Mouse (Mus musculus) 416B (cell line): ENCODE data around the gene Rgl1.

Experiments used
- DNase-seq: peaks from one replicate; pipeline ENCODE4 v3.0.0; 2011; ENCODE audit warnings: low read depth

The Rgl1 gene

DNA sequence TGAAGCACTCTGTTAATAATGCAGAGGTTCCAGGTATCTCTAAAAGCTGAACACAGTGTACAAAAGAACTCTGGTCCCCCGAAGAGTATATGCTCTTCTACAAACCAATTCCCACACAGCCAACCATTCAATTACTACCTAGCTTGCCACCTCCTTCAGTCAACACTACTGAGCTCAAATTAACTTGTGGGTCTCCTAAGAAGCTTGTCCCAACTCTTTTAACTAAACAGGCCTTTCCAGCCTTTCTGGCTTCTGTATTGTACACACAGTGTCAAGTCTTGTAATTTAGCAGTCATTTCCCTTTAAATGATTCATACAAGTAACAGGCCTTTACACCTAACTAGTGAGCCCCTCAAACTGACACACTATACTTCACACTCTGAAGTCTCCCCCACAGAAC lies 48.8 kb downstream of the Rgl1 start:
- DNase-seq = no peak

DNA sequence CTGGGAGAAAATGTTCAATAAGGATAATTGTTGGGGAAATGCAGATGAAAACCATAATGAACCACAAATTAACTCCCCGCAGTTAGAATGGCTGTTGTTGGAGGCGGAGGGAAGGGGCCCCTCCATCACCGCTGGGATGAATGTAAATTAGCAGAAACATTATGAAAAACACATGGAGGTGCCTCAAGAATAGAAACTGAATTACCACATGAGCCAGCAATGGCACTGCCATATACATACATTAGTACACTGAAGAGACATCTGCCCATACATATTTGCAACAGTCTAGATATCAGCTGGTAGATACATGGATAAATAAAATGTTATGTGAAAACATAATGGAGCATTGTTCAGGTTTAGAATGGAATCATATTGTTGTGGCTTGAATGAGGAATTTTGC lies 51.7 kb downstream of the Rgl1 start:
- no peak for DNase-seq

DNA sequence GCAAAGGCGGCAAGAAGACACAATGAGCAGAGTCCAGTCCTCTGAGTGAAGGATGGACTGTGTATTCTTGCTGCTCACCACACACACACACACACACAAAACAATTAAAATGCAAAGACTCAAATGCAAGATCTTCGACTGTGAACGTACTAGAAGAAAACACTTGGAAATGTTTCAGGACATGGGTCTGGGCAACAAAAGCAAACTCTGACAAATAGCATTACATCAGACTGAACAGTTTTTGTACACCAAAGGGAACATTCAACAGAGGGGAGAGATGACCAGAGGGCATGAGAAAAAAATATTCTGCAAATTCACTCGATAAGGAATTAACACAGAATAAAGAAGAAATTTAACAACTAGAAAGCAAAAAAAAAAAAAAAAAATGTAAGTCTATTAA lies 52.2 kb downstream of the Rgl1 start:
- DNase-seq = no peak

DNA sequence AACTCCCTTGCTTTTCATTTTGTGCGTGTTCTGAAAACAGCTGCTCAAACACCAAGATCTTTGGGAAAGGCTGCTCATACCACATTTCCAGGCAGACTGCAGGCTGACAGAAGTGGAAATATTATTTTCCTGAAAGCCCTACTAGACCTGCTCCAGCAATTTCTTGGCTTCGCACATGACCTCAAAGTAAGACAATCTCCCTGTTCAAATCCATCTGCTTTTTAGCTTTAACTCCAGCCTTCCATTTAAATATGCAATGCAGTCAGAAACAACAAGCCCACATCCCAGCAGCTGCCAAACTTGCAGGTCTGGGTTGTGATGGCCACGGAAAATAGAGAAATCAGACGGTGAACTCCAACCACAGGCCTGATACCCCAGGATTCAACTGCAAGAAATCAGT lies 55.1 kb downstream of the Rgl1 start:
- no peak for DNase-seq

DNA sequence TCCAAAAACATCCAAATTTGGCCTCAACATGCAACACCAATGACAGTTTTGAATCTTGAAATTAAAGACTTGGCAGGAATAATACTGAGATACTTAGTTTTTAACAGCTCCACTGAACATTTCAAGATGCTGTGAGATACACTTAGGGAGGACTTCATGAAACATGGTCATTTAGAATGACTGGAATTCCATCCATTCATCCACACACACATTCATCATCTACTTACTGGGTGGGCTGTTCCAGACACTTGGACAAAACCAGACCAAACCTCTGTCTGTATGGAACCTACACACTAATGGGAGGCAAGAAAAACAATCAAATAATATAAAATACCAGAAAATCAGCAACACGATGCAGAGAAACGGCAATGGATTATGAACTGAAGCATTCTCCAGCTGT lies 58.6 kb downstream of the Rgl1 start:
- no peak for DNase-seq

DNA sequence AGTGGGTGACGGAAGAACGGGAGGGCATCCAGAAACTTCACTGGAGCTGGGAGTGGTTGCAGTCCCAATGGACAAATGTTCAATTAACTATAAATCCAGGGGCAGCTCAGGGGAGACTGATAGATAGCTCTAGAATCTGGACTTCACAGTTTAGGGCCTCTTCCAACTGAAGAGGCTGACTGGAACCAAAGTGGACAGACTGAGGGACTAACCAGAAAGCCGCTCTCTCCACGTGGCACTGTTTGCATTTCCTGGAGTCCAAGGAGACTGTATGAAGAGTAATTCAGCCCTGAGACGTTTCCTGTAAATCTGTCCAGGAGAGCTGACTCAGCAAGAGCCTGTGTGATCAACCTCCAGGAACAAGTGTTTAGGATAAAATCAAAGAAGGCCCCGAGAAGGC lies 62.2 kb downstream of the Rgl1 start:
- no peak for DNase-seq

DNA sequence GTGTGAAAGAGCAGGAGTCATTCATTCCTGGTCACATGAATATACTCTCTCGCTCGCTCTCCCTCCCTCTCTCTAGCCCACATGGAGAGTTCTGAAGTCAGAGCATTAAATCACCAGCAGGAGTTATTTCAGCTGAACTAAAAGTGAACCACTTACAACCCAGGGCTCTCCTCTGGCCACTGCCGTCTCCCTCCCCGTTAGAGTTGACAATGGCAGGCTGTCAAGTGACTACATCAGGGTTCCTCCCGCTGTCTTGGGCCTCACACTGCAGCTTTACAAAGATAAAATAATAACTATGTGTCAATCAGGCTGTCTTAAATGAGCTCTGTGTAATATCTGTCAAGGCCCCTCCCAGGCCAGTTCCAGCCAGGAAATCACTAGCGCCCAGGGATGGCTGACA lies 63.2 kb downstream of the Rgl1 start:
- DNase-seq = no peak

DNA sequence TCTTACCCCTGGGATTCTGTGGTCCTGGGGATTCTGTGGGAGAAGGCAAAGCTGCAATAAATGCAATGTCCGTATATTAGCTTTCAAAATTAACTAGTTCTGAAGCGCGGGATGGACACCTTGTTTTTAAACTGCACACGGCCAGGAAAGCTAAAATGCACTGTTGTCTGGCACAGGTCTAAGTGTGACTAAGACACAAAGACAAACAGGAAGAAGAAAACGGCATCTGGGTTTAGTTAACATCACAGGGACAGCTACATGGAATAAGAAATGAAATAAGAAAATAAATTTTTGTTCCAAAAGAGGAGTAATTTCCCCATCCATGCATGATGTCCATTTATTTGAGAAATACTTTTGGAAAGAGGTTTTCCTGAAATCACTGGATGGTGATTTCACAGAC lies 65.1 kb downstream of the Rgl1 start:
- DNase-seq = no peak

DNA sequence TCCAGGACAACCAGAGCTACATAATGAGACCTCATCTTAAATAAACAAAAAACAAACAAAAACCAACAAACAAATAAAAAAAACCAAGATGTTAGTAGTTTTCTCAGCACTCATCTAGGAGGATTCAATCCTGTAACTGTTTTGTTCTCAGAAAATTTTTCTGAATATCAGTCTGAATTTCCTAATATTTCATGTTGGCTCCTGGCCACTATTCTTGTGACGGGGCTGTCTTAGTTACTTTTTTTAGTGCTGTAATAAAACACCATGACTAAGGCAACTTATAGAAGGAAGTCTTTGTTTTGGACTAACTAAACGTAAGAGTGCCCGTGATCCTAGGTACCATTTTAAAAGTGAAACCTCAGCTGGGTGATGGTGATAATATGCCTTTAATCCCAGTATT lies 68.8 kb downstream of the Rgl1 start:
- DNase-seq = peak; percentile 18

DNA sequence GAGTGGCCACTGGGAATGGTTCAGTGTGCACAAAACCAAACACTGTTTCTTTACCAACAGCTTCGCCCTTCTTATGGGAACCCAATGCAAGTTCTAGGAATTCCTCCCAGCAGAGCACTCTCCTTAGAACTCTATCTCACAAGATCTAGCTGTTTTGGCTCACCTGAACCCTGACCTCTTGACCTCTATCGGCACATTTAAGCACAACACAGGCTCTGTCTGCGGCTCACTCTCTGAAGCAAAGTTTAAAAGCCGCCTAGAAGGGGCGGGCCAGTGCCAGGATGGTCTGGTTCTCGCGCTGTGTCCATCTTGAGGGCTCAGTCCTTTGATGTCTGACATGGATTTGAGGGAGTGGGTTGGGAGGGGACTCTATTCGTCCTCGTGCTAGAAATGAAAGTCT lies 70.7 kb downstream of the Rgl1 start:
- no peak for DNase-seq

DNA sequence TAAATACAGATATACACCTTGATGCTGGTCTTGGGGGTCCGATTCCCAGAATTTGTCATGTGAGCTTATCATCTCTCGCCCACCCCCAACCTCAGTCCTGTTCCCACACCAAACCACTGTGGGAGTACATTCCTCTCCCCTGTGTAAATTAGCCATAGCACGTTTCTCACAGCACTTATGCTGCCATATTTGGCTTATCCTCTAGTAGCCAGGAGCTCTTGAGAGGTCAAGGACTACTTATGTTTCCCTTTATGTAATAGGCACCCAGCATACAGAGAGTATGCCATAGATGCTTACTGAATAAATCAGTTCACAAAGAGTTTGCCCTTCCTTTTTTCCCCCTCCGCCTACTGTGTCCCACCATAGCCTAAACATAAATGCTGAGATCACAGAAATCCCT lies 76.2 kb downstream of the Rgl1 start:
- DNase-seq = no peak

DNA sequence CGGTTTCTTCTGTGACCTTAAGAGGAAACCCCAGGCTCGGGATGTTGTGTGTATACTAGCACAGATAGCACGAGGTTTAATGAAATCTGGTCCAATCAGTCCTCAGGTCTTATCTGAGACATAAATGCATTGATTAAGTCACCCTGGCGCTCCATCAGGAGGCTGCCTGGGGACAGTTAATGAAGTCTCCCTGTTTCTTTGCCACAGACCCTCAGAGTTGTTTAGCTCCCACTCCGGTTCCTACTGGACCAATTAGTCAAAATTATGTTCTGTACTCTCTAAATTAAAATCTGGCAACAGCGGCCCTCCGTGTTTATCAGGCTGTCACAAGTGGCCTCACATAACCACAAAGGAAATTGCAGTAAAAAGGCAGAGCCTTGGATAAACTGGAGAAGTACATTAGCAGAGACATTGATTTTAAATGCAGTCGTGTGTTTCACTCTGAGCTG lies 78.4 kb downstream of the Rgl1 start:
- DNase-seq = peak; percentile 43

DNA sequence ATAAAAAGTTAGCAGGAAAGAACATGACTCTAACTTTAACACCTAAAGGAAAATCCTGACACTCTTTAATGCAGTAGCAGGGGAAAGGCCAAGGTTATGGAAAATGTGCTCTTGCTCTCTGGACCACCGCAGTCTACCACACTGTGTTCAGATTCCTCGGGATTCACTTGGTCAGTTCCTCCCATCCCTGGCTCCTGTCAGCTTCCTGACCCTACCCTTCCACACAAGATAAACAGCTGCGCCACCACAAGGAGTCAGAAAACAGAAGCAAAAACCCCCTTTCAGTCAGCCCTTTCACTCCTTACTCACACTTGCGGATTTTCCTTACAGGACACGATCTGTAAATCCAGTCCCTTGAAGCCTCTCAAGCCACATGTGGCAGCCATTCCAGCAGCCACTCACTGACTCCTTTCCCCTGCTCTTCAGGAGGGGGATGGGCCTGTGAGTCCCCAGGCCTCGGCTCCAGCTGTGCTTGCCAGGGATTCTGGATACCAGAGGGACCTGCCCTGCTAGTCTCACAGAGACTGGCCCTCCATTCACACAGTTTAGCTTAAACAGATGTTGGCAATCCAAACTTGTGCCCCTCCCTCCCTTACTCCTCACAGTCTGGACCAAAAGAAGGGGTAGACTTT lies 78.9 kb downstream of the Rgl1 start:
- DNase-seq = no peak

DNA sequence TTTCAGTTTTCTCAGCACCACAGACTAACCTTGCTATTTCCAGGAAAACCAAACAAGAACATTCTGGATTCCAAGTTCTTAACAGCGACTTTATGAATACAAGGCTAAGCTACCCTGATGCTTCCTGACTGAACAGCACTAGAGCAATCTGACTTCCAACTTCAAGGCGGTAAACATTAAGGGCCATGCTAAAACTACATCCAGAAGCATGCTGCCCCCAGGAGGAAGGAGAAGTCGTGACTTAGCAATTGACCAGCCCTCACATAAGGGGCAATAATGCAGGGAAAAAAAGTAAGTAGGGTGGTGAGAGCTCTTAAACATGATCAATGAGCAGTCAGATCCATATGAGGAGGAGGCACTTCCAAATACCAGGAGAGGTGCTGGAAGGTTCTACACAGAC lies 80.6 kb downstream of the Rgl1 start:
- no peak for DNase-seq

DNA sequence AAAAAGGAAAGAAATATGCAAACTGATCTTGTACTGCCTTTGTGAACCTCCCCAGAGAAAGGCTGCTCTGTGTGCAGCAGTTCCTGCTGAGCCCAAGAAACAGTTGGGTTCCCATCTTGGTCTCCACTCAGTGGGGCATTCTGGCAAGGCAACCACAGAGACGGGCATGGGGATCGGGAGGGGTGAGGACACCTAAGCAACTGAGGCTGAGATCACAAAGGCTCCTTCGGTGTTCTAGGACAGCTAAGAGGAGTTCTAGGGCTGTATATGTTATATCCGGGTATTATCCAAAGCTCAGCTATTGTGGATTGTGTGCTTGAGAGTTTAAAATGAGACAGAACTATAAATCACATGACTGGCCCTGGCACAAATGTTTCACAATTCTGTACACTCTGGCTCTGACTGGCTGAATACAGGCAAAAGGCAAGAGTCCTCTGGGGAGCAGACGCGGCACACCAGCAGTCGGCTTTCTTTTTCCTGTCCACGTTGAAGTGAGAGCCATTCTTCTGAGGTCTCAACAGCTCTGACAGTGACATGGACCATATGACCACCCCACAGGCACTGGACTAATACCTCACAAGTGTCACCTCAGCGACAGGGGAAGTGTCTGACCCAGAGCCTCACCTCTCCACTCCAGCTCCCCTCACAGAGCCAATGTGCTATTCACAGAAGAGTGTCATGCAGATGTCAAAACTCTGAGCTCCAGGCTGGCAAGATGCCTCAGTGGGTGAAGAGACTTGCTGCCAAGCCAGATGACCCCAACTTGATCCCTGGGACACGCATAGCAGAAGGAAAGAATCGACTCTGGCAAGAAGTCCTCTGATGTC lies 83.6 kb downstream of the Rgl1 start:
- no peak for DNase-seq

DNA sequence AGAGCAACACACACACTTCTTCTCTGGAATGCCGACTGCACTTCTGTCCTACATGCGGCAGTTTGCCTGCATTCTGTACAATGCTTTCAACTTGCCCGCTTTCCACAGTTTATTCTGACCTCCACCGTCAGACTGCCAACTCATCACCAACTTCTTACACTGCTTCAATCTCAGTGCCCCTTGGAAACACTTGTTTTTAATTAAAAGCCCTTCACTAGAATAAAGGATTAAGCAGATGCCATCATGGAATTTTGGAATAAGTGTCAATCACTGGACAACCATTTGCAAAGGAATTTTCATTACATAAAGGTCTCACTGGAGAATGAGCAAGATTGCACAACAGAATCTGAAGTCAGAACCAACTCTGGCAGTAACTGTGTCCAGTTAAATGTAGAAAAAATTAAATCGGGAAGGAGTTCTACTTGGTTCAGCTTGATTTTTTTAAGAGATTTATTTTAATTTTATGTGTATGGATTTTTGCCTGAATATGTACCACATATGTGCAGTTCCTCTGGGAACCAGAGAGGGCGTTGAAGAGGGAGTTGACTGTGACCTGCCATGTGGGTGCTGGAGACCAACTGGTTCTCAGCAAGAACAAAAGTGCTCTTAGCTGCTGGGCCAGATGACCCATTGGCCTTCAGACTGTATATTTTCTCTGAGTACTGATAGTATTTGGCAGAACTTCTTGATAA lies 84.3 kb downstream of the Rgl1 start:
- DNase-seq = no peak

DNA sequence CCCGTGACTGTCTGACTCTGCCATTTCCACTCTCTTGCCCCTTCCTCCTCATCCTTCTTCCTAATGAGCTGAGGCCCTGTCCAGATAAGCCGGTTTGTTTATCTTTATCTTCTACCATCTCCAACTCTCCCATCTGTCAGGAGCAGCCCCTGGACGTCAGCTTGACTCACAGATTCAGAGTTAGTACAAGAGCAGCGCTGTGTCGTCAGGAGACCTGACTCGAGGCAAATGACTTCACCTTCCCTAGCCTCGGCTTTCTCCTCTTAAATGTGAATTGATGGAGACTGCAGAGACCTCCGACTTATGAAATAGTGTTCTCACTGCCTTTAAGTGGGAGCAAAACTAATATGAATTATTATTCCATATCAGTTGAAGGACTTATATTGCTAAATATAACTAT lies 85.0 kb downstream of the Rgl1 start:
- DNase-seq = no peak

DNA sequence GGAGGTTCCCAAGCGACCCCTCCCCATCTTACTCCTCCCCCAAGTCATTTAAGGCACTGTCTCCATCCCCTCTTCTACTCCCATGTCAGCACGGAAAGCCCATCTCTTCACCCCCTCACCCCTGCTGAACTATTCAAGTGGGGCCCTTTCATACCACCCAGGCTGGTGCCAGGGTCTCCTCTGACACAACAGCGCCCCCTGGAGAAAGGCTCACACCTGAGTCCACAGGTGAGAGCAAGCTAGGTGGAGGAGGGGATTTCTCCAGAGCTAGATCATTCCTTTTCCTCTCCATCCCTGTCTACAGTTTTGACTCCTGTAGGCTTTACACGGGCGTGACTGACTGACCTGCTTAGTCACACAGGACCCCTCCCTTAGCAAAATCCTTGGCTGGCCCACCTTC lies 87.7 kb downstream of the Rgl1 start:
- DNase-seq = no peak

DNA sequence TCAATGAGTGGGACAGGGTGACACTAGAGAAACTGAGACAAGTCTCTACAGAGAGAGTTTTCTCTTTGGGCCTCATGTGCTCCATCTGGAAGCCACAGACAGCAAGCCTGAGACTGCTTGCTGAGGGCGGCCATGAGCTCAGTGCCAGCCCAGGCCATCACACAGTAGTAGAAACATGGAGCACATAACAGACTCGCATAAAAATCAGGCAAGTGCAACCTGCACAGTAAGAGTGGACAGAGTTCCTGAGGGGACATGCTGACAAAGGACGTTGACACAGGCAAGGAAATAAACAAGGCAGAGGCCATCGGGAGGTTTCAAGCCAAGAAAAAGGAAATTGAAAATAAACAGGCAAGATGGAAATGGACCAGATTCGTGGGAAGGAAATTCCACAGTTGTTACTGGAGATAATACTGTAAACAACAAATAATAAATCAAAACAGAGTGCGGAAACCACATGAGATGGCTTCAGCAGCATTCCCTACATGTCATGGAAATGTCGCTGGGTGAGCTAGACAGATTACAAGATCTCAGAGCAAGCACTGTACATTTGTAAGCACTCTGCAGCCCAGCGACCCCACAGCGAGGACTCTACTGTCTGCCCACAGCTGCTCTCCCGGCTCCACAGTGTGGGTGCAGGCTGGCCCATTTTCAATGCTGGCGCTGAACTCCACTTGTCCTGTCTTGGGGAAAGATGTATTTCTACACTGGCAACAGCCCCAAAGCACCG lies 88.5 kb downstream of the Rgl1 start:
- no peak for DNase-seq

DNA sequence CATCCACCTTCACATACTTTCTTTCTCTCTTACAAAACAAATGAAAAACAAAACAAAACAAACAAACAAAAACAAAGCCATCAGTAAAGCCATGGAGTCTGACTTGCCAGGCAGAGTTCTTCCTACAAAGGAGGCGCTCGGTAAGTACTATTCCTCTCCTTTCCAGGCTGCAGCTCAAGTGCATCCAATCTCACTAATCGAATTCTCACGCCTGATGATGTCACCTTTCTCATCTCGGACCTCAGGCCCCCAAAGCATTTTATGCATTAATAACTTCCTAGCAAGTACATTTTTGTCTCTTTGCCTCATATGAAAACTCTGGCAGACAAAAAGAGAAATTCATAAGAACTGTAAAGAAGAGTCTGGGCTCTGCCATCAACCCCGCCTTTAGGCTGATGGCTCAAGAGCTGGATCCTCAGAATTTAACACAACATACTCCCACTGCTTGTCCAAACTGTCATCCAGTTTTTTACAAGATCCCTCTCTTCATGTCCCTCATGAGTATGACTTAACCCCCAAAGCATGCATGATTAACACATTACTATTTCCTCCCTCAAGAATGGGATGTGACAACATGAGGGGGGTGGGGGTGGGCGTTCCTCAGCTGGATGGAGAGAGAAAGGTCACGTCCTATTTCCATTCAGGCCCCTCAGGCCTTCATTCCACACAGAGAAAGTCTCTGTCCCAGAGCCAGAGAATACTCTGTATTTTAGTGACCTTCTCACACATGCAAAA lies 96.5 kb downstream of the Rgl1 start:
- DNase-seq = no peak

DNA sequence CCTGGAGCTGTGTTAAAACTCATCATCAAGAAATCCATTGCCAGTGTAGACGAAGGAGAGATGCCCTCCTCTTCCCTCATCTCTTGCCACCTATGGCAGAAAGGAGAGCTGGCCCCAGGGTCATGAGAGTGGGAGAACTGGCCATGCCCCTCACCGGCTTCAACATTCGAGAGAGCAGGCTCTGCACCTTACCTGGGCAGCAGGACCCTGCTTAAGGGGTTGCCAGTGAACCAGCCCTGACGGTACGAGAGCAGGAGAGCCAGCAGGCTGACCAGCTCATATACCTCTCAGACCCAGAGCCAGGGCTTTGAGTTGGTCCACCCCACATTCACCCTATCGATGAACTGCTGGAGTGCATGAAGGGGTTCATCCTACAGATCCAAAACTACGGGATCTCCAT lies 105.7 kb downstream of the Rgl1 start:
- DNase-seq = no peak

DNA sequence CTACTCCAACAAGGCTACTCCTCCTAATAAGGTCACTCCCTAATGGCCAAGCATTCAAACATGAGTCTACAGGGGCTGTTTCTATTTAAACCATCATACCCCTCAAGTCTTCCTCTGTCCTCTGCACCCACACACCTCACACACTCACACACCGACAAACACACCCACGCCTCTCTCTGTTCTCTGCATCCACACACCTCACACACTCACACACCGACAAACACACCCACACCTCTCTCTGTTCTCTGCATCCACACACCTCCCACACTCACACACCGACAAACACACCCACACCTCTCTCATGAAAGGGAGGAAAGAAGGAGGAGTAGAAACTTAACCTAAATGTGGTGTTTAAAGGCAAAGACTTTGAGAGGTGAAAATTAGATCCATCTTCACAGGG lies 106.2 kb downstream of the Rgl1 start:
- DNase-seq = no peak
